Comparison of ENCODE assay signal across 19 mouse cellular contexts in the genomic region with DNA sequence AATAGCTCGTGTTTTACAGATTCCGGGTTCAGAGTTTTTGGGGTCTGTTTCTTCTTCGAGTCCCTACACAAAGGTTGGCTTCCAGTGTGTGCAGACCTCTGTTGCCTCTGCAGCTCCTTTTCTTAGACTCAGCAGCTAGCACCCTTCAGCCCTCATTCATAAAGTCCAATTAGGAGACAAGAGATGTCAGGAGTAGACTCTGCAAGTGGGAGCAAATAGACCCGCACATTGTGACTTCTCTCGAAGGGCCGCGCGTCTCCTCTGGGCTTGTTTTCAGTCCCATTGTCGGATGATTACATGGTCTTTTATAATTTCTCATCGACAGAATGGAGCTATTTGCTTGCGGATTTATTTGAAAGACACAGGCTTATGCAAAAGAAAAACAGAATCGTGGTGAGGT.
DNase-seq lines count a peak whose midpoint lies in the region; ATAC-seq and TF ChIP-seq lines count a peak whose summit lies in the region.
"Had no signal": no experiment of that assay in that cellular context is flagged by ENCODE, and none has a peak within 500 bp of the region (broad histone marks: within the 10 kb centered on the region; RNA-seq: fewer than 3 reads in every experiment).

No protein-coding gene starts in this region.

- no peak overlapping the region for H3K4me3 ChIP-seq in hindbrain, embryonic 10.5 days
- no peak overlapping the region for H3K4me3 ChIP-seq in hindbrain, embryonic 12.5 days
- H3K4me3 ChIP-seq in midbrain, embryonic 11.5 days (ENCODE audit: low read depth, low read length), result no peak overlapping the region
- H3K4me3 ChIP-seq in midbrain, postnatal 0 days (ENCODE audit: low read depth, low read length), result no peak overlapping the region
- H3K4me3 ChIP-seq in hindbrain, postnatal 0 days (ENCODE audit: low read length), result no peak overlapping the region
- H3K4me3 ChIP-seq: embryonic facial prominence, embryonic 10.5 days; heart, adult 2 months; heart, embryonic 15.5 days; hindbrain, embryonic 15.5 days had no signal

- H3K9ac ChIP-seq in hindbrain, embryonic 12.5 days, result no peak overlapping the region
- H3K9ac ChIP-seq in midbrain, embryonic 11.5 days (ENCODE audit: low read length), result no peak overlapping the region
- H3K9ac ChIP-seq in midbrain, postnatal 0 days (replicated peaks; ENCODE audit: low read length, poor library complexity, severe bottlenecking), result no peak overlapping the region
- no peak overlapping the region for H3K9ac ChIP-seq in hindbrain, postnatal 0 days (replicated peaks; ENCODE audit: low read length)
- H3K9ac ChIP-seq: forebrain, postnatal 0 days; heart, embryonic 15.5 days; hindbrain, embryonic 15.5 days had no signal

- no peaks in the 10 kb centered on the region for H3K36me3 ChIP-seq in hindbrain, embryonic 10.5 days
- no peaks in the 10 kb centered on the region for H3K36me3 ChIP-seq in hindbrain, embryonic 12.5 days
- H3K36me3 ChIP-seq in midbrain, embryonic 11.5 days (ENCODE audit: control insufficient read depth, insufficient read depth, low read length), result no peaks in the 10 kb centered on the region
- no peaks in the 10 kb centered on the region for H3K36me3 ChIP-seq in midbrain, postnatal 0 days (ENCODE audit: insufficient read depth, low read length)
- no peaks in the 10 kb centered on the region for H3K36me3 ChIP-seq in hindbrain, postnatal 0 days (ENCODE audit: insufficient read depth, low read length)
- H3K36me3 ChIP-seq: embryonic facial prominence, embryonic 10.5 days; heart, embryonic 15.5 days; hindbrain, embryonic 15.5 days had no signal

- peaks cover 14% of the 10 kb centered on the region for H3K4me1 ChIP-seq in hindbrain, embryonic 10.5 days (replicated peaks)
- no peaks in the 10 kb centered on the region for H3K4me1 ChIP-seq in hindbrain, embryonic 12.5 days
- H3K4me1 ChIP-seq in midbrain, embryonic 11.5 days (ENCODE audit: control insufficient read depth, insufficient read depth, low read length), result peaks cover 2% of the 10 kb centered on the region; the same call in 1 of the 2 replicates
- H3K4me1 ChIP-seq in midbrain, postnatal 0 days (ENCODE audit: insufficient read depth, low read length), result no peaks in the 10 kb centered on the region
- H3K4me1 ChIP-seq in hindbrain, postnatal 0 days (ENCODE audit: insufficient read depth, low read length), result no peaks in the 10 kb centered on the region
- H3K4me1 ChIP-seq: heart, embryonic 15.5 days; hindbrain, embryonic 15.5 days had no signal

- H3K4me2 ChIP-seq in hindbrain, embryonic 12.5 days (replicated peaks), result no peak overlapping the region
- no peak overlapping the region for H3K4me2 ChIP-seq in midbrain, embryonic 11.5 days
- no peak overlapping the region for H3K4me2 ChIP-seq in midbrain, postnatal 0 days (ENCODE audit: low read depth, low read length, poor library complexity, severe bottlenecking)
- no peak overlapping the region for H3K4me2 ChIP-seq in hindbrain, postnatal 0 days (ENCODE audit: low read depth, low read length)
- H3K4me2 ChIP-seq: heart, embryonic 11.5 days; heart, embryonic 15.5 days; hindbrain, embryonic 15.5 days had no signal

- 45% methylated on average over 12 of the region's 12 CpGs for WGBS in hindbrain, embryonic 10.5 days
- WGBS in hindbrain, embryonic 12.5 days, result 41% methylated on average over 12 of the region's 12 CpGs
- WGBS in midbrain, embryonic 11.5 days, result 47% methylated on average over 12 of the region's 12 CpGs
- 26% methylated on average over 12 of the region's 12 CpGs for WGBS in midbrain, postnatal 0 days
- 20% methylated on average over 12 of the region's 12 CpGs for WGBS in hindbrain, postnatal 0 days

- no peaks in the 10 kb centered on the region for H3K27me3 ChIP-seq in hindbrain, embryonic 10.5 days (ENCODE audit: insufficient read depth, poor library complexity, severe bottlenecking)
- H3K27me3 ChIP-seq in hindbrain, embryonic 12.5 days, result no peaks in the 10 kb centered on the region
- H3K27me3 ChIP-seq in midbrain, embryonic 11.5 days (ENCODE audit: control insufficient read depth, insufficient read depth, low read length), result no peaks in the 10 kb centered on the region
- no peaks in the 10 kb centered on the region for H3K27me3 ChIP-seq in midbrain, postnatal 0 days (ENCODE audit: insufficient read depth, low read length)
- no peaks in the 10 kb centered on the region for H3K27me3 ChIP-seq in hindbrain, postnatal 0 days (ENCODE audit: insufficient read depth, low read length)
- H3K27me3 ChIP-seq: CH12.LX; heart, embryonic 15.5 days; hindbrain, embryonic 15.5 days had no signal

- no peak for DNase-seq in hindbrain, embryonic 10.5 days (ENCODE audit: low spot score)
- peak; percentile 81 for DNase-seq in midbrain, embryonic 11.5 days (ENCODE audit: low spot score, missing footprints)
- DNase-seq in midbrain, postnatal 0 days (ENCODE audit: low spot score), result no peak
- DNase-seq in Muller cell, postnatal 12 days (ENCODE audit: inconsistent ontology term), result peak; percentile 2
- DNase-seq in hindbrain, postnatal 0 days (ENCODE audit: low spot score), result peak; percentile 10
- DNase-seq in urinary bladder, postnatal 4 days (ENCODE audit: low spot score in 2 of 2), result no peak
- DNase-seq: adrenal gland, adult 2 months; adrenal gland, postnatal 25 days; cerebellum, adult 2 months; cerebellum, postnatal 10 days; forebrain, postnatal 0 days; gastrocnemius, postnatal 14 days; heart, adult 2 months had no signal

- no peak for TF ChIP-seq CTCF in midbrain, postnatal 0 days (IDR thresholded peaks at IDR 0.05)
- TF ChIP-seq CTCF in hindbrain, postnatal 0 days (IDR thresholded peaks at IDR 0.05; ENCODE audit: low read depth), result no peak

- no peak for ATAC-seq in hindbrain, embryonic 12.5 days (ENCODE audit: low FRiP score)
- ATAC-seq in midbrain, embryonic 11.5 days (ENCODE audit: low FRiP score), result no peak
- no peak for ATAC-seq in midbrain, postnatal 0 days (ENCODE audit: low FRiP score)
- ATAC-seq in hindbrain, postnatal 0 days, result no peak
- ATAC-seq: forebrain, postnatal 0 days had no signal

- peak overlapping the region; percentile 31; the same call in 1 of the 2 replicates for H3K27ac ChIP-seq in hindbrain, embryonic 10.5 days
- no peak overlapping the region; the same call in 1 of the 2 replicates for H3K27ac ChIP-seq in hindbrain, embryonic 12.5 days
- no peak overlapping the region for H3K27ac ChIP-seq in midbrain, embryonic 11.5 days (ENCODE audit: low read depth, low read length)
- no peak overlapping the region for H3K27ac ChIP-seq in midbrain, postnatal 0 days (ENCODE audit: low read depth, low read length)
- no peak overlapping the region for H3K27ac ChIP-seq in hindbrain, postnatal 0 days
- H3K27ac ChIP-seq: embryonic facial prominence, embryonic 10.5 days; heart, adult 2 months; heart, embryonic 15.5 days; hindbrain, embryonic 15.5 days had no signal

- H3K9me3 ChIP-seq in hindbrain, embryonic 10.5 days, result no peaks in the 10 kb centered on the region
- H3K9me3 ChIP-seq in hindbrain, embryonic 12.5 days (replicated peaks), result no peaks in the 10 kb centered on the region
- H3K9me3 ChIP-seq in midbrain, embryonic 11.5 days (ENCODE audit: control insufficient read depth, low read length), result no peaks in the 10 kb centered on the region
- H3K9me3 ChIP-seq in midbrain, postnatal 0 days (ENCODE audit: low read length), result no peaks in the 10 kb centered on the region
- H3K9me3 ChIP-seq in hindbrain, postnatal 0 days (ENCODE audit: low read length), result no peaks in the 10 kb centered on the region
- H3K9me3 ChIP-seq: embryonic facial prominence, embryonic 10.5 days; heart, embryonic 15.5 days; hindbrain, embryonic 15.5 days had no signal

Comparison
In these comparisons a context has a peak if more than half of its experiments do, and no peak if none do; other contexts are left out.
1. DNase-seq: peak in midbrain, embryonic 11.5 days (single experiment), Muller cell, postnatal 12 days (single experiment) and hindbrain, postnatal 0 days (single experiment); none in hindbrain, embryonic 10.5 days (single experiment), midbrain, postnatal 0 days (single experiment) and urinary bladder, postnatal 4 days (0 of 2).